Mouse (Mus musculus) thymus, adult 2 months (tissue): ENCODE measurements around the gene Smim11. TPM values are rescaled to one million over a fixed set of nuclear protein-coding genes. Genes with fewer than 3 reads are reported as not detected.

Source experiments
- DNase-seq: peaks from one replicate; pipeline ENCODE4 v3.0.0; 2021
- H3K27ac ChIP-seq: fragments of 200-500 bp; 2 replicates; pipeline ENCODE4 v1.5.1; 2012; ENCODE audit warnings: low read length, control low read depth; ENCODE audit not compliant: control insufficient read depth, insufficient read depth
- H3K27me3 ChIP-seq: fragments of 200-500 bp; 2 replicates; pipeline ENCODE4 v1.6.1; 2012; ENCODE audit warnings: mild to moderate bottlenecking, low read length, moderate library complexity, mixed read lengths; ENCODE audit not compliant: control insufficient read depth, insufficient read depth
- H3K36me3 ChIP-seq: fragments of 200-500 bp; 2 replicates; pipeline ENCODE4 v1.6.1; 2012; ENCODE audit warnings: mild to moderate bottlenecking, low read length, moderate library complexity; ENCODE audit not compliant: control insufficient read depth, insufficient read depth
- H3K4me1 ChIP-seq: fragments of 200-500 bp; replicated peaks from 2 replicates; pipeline ENCODE4 v1.6.1; 2012; ENCODE audit warnings: low read length; ENCODE audit not compliant: control insufficient read depth, insufficient read depth
- H3K4me3 ChIP-seq: fragments of 200-500 bp; 2 replicates; pipeline ENCODE4 v1.5.1; 2012; ENCODE audit warnings: mild to moderate bottlenecking, low read length, control low read depth, moderate library complexity; ENCODE audit not compliant: control insufficient read depth, insufficient read depth
- CTCF ChIP-seq: fragments of 200-500 bp; IDR thresholded peaks from 2 replicates; pipeline ENCODE4 v1.5.1; 2012; ENCODE audit warnings: mild to moderate bottlenecking, control low read depth, low read length, moderate library complexity, borderline replicate concordance; ENCODE audit not compliant: control insufficient read depth, poor library complexity, insufficient read depth; ENCODE audit errors: extremely low read depth
- POLR2A ChIP-seq: fragments of 200-500 bp; IDR thresholded peaks from 2 replicates; pipeline ENCODE4 v1.6.1; 2012; ENCODE audit warnings: mild to moderate bottlenecking, low read length, control low read depth, moderate library complexity; ENCODE audit not compliant: control insufficient read depth, poor library complexity, insufficient read depth; ENCODE audit errors: extremely low read depth
- WGBS: fragments of 180-500 bp; shearing (Covaris S2); methylation state at CpG from one replicate; pipeline ENCODE4 v1.1.7; 2018; 5-methylcytosine and 5-hydroxymethylcytosine counted together
- polyA plus RNA-seq: library from polyadenylated mRNA; depleted of rRNA; stranded (reverse); fragments of >200 nt; gene quantifications from 2 replicates; pipeline ENCODE4 v1.2.3, GENCODE M21; 2012

Gene Smim11
- polyA plus RNA-seq, 1 experiment, result 34.6 TPM

DNA sequence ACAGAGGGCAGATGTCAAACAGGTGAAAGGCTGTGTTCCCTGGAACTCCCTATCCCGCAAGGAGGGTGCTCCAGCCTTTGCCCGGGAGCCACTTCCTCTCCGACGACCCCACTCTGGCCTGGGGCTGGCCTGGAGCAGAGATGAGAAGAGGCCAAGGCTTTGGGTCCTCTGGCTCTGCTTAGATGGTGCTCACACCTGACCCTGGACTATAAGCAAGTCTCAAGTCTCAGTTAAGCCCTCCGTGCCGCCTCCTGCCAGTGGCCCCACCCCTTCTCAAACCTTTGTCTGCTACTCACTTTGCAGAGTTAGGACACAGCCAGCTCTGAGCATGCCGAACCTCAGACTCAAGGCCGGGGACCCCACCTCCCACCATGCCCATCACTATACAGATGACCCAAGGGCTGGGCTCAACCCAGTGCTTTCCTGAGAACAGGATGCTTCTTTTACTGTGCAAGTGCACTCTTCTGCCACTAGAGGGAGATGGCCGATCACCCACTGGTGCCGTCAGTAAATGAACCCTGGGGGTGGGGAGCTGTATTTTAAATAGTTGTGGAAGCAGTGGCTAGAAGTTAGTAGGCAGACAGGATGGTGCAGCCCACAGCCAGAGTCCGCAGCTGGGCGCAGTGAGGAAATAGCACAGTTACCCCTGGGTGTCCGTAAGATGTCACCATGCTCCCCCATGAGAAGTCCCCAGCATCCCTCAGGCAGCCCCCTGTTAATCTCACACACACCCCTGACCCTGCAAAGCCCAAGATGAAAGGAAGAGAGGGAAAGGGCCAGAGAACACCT lies 13.1 kb downstream of the Smim11 start:
- WGBS, result 53% methylated on average over 13 of the region's 13 CpGs
- Histone ChIP-seq H3K27ac (no peak overlapping the region), H3K4me1 (no peaks in the 10 kb centered on the region; the same call in 1 of the 2 replicates), H3K36me3 (no peaks in the 10 kb centered on the region), H3K4me3 (no peak overlapping the region), H3K27me3 (no peaks in the 10 kb centered on the region)
- TF ChIP-seq POLR2A (no peak), CTCF (peak; percentile 73)
- DNase-seq, result peak; percentile 35

DNA sequence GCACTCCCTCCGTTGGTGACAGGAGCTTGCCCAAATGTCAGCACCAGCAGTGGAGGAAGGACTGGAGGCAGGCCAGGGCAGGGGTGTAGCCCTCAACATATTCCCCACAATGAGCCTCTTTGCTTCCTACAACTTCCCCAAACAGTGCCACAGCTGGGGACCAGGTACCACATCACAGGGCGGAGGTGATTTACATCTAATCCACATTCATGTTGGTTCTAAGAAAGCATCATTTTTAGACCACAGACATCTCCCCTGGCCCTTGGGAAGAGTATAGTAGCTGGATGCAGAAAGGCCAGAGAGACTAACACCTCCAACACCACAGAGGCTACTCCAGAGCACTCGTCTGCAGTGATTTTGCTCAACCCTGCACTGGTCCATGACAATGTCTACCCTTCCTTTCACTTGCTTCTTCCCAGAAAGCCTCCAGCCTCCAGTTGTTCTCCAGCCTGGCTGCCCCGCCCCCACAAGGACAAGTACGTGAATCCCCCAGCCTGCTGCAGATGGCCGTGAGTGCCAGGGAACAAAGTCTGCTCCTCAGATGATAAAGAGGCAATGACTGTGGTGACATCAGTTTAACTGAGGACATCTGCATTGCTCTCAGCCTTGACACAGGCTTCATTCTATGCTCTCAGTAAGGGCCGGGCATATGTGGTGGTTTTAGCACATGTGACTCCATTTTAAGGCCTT lies 15.1 kb downstream of the Smim11 start:
- no peak for TF ChIP-seq CTCF
- no peak for TF ChIP-seq POLR2A
- no peaks in the 10 kb centered on the region for H3K27me3 ChIP-seq
- 42% methylated on average over 7 of the region's 7 CpGs for WGBS
- no peaks in the 10 kb centered on the region; the same call in 1 of the 2 replicates for H3K4me1 ChIP-seq
- H3K4me3 ChIP-seq, result no peak overlapping the region
- no peak for DNase-seq
- no peak overlapping the region for H3K27ac ChIP-seq
- H3K36me3 ChIP-seq, result no peaks in the 10 kb centered on the region

DNA sequence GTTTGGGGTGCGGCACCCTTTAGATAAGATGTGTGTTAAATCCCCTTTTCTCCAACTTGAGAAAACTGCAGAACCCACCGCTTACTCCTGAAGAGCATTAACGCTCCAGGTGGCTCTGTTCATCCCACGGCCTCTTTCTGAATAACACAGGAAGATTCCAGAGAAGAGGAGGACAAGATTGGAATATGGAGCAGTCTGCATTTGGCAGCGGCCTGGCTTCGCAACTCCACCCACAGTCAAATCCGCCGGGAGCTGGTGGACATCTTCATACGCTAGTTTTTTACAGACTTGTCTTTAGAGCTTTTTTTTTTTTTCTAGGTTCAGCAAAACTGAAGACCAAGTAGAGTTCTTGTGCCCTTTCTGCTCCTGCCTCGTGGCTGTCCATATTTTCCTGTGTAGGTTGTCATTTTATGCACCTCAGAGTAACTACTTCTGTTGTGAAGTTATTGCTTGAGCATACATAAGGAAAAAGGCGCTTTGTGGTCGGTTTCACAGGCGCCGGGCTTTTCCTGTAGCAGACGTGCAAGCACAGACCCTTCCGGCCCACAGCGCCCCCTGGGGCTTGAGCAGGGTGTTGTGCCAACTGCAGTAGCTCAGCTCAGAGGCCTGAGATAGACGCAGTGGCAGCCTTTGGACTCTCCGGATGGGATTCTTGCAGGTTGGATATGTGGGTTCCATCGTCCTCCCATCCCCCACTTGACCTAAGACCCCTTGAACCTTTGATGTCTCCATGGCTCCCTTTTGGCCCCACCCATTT lies 18.4 kb downstream of the Smim11 start:
- no peak overlapping the region for H3K27ac ChIP-seq
- H3K27me3 ChIP-seq, result no peaks in the 10 kb centered on the region
- no peak for TF ChIP-seq POLR2A
- peak; percentile 88 for TF ChIP-seq CTCF
- H3K36me3 ChIP-seq, result no peaks in the 10 kb centered on the region
- H3K4me1 ChIP-seq, result no peaks in the 10 kb centered on the region
- H3K4me3 ChIP-seq, result no peak overlapping the region
- 50% methylated on average over 20 of the region's 20 CpGs for WGBS
- peak; percentile 85 for DNase-seq

DNA sequence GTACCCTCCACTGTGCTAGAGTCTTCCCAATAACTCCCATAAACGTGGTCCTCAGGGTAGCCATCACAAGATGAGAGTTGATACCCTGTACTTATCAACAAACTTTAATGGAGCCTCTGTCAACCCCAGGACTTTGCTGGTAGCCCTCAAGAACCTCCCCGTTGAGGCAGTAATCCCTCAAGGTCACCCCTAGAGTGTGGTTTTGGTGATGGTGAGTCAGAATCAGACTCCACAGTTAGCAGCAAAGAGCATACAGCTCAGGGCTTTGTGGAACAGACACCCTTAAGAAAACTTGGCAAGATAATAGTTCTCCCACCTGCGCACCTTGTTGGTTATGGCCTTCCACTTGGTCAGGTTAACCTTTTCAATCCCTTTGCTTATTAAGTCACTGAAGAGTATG lies 19.3 kb downstream of the Smim11 start:
- TF ChIP-seq POLR2A, result no peak
- no peak for TF ChIP-seq CTCF

DNA sequence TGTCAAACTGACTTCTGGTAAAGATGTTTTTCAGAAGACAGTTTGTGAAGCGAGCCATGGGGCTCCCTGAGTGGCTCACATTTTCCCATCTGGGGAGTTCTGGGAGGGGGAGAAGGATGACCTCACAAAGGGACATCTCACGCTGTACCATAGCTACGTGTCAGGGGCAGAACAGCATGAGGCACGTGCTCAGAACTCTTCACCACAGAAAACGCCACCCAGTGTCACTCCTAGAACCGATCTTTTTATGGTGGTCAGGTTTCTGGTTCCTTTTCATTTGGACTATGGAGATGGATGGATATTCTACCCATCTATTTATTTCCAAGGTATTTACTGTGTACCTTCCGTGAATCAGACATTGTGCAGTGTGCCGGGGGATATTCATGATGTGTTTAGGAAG lies 20.3 kb downstream of the Smim11 start, which contains the start of gene Fam243:
Gene Fam243 (minus strand): TSS at position 101 of the 400 bp plus-strand sequence.
- Histone ChIP-seq H3K27me3 (no peaks in the 10 kb centered on the region), H3K4me3 (no peak within 1 kb of the TSS), H3K36me3 (no peaks in the 10 kb centered on the region), H3K4me1 (no peaks in the 10 kb centered on the region), H3K27ac (no peak within 1 kb of the TSS)
- WGBS, result 95% methylated on average over 8 of the region's 8 CpGs
- DNase-seq, result no peak
- TF ChIP-seq CTCF (no peak), POLR2A (no peak)

More for the DNA sequence above, 19.3 kb downstream of the Smim11 start:
- DNase-seq, result no peak
- Histone ChIP-seq H3K4me1 (no peaks in the 10 kb centered on the region), H3K4me3 (no peak overlapping the region), H3K36me3 (no peaks in the 10 kb centered on the region), H3K27ac (no peak overlapping the region), H3K27me3 (no peaks in the 10 kb centered on the region)
- WGBS, result 90% methylated on average over 3 of the region's 3 CpGs

DNA sequence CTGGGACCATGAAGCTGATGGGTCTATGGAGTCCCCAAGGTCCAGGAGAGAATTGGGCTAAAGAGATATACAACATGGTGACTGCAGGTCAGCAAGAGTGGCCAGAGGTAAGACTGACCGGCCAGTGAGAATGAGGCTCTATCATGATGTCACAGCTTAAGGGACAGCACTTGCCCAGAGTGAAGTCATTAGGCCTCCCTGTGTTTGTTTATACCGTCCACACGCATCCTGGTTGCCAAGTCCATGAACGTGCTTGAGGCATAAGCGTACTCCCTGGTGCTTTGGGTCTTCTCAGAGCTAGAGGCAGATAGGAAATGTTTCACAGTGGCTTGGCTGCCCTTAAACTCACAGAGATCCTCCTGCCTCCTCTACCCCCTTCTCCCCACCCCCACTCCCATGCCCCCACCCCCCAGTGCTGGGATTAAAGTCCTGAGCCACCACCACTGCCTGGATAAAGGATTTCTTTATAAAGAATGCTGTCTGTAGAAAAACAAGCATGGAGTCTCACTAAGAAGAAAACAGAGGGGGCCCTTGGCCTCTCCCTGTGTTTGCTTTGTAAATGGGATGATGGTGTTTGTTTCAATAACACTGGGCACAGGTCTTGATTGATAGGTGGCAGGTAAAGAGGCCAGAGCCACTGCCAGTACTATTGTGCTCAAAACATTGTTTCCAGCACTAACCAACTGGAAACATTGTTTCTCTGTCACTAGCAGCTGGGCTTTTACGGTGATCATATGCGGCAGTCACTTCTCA lies 23.4 kb downstream of the Smim11 start:
- TF ChIP-seq CTCF (no peak), POLR2A (no peak)
- H3K36me3 ChIP-seq, result no peaks in the 10 kb centered on the region
- H3K4me3 ChIP-seq, result no peak overlapping the region
- no peaks in the 10 kb centered on the region for H3K27me3 ChIP-seq
- DNase-seq, result no peak
- H3K4me1 ChIP-seq, result no peaks in the 10 kb centered on the region
- WGBS, result 98% methylated on average over 7 of the region's 7 CpGs
- H3K27ac ChIP-seq, result no peak overlapping the region
